Mouse (Mus musculus): ENCODE data around the gene Sobp. TPM values are rescaled to one million over a fixed set of nuclear protein-coding genes. Genes with fewer than 3 reads are reported as not detected.

Sobp gene
- polyA plus RNA-seq, 1 experiment from 2014 or later, result 3.4 TPM

- Histone ChIP-seq H3K27ac (ENCODE audit: low read length) (no peak overlapping the region), H3K4me2 (replicated peaks; ENCODE audit: low read depth, low read length) (no peak overlapping the region), H3K27me3 (ENCODE audit: control insufficient read depth, insufficient read depth, low read length) (no peaks in the 10 kb centered on the region), H3K4me3 (ENCODE audit: low read depth, low read length) (no peak overlapping the region), H3K4me1 (ENCODE audit: control insufficient read depth, insufficient read depth, low read length) (no peaks in the 10 kb centered on the region), H3K9ac (replicated peaks; ENCODE audit: low read depth, low read length) (no peak overlapping the region), H3K9me3 (ENCODE audit: control insufficient read depth, low read depth, low read length) (no peaks in the 10 kb centered on the region), H3K36me3 (ENCODE audit: control insufficient read depth, insufficient read depth, low read length) (no peaks in the 10 kb centered on the region)
- ATAC-seq (ENCODE audit: insufficient number of reproducible peaks, insufficient read depth, low FRiP score, low read depth), result no peak
- 74% methylated on average over 3 of the region's 3 CpGs for WGBS
Observed at GRCm38 (mm10) chr10:43116083-43116927, 58.0 kb downstream of the Sobp start.

GRCm38 (mm10) chr10:43112296-43112695 lies 62.0 kb downstream of the Sobp start:
- no peaks in the 10 kb centered on the region for H3K36me3 ChIP-seq (ENCODE audit: control insufficient read depth, insufficient read depth, low read length)
- H3K9me3 ChIP-seq (ENCODE audit: control insufficient read depth, low read depth, low read length), result no peaks in the 10 kb centered on the region
- H3K4me3 ChIP-seq (ENCODE audit: low read depth, low read length), result no peak overlapping the region
- no peaks in the 10 kb centered on the region for H3K27me3 ChIP-seq (ENCODE audit: control insufficient read depth, insufficient read depth, low read length)
- no peak overlapping the region for H3K27ac ChIP-seq (ENCODE audit: low read length)
- 65% methylated on average over 7 of the region's 7 CpGs for WGBS
- no peak overlapping the region for H3K9ac ChIP-seq (replicated peaks; ENCODE audit: low read depth, low read length)
- no peaks in the 10 kb centered on the region for H3K4me1 ChIP-seq (ENCODE audit: control insufficient read depth, insufficient read depth, low read length)
- no peak for ATAC-seq (ENCODE audit: insufficient number of reproducible peaks, insufficient read depth, low FRiP score, low read depth)
- H3K4me2 ChIP-seq (replicated peaks; ENCODE audit: low read depth, low read length), result no peak overlapping the region

DNA sequence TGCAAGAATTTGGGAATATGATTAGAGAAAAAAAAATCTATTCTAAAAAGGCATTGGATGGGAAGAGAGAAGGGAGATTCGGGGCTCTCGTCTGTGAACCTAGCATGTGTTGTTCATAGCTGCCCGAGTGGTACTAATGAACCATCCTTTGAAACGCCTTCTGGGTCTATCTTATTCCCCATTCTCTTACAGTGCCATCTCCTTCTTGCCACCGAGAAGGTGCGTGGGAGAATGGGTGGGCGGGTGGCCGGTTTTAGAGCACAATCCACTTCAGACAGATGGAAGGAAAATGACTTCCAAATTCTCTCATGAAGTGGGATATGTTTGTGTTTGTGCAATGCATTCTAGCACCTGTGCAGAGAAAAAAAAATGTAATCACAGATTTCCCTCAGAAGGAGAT lies 67.7 kb downstream of the Sobp start:
- ATAC-seq (ENCODE audit: insufficient number of reproducible peaks, insufficient read depth, low FRiP score, low read depth), result no peak
- Histone ChIP-seq H3K27me3 (ENCODE audit: control insufficient read depth, insufficient read depth, low read length) (no peaks in the 10 kb centered on the region), H3K9ac (replicated peaks; ENCODE audit: low read depth, low read length) (no peak overlapping the region), H3K9me3 (ENCODE audit: control insufficient read depth, low read depth, low read length) (no peaks in the 10 kb centered on the region), H3K36me3 (ENCODE audit: control insufficient read depth, insufficient read depth, low read length) (no peaks in the 10 kb centered on the region), H3K4me3 (ENCODE audit: low read depth, low read length) (no peak overlapping the region), H3K27ac (ENCODE audit: low read length) (no peak overlapping the region), H3K4me2 (replicated peaks; ENCODE audit: low read depth, low read length) (no peak overlapping the region), H3K4me1 (ENCODE audit: control insufficient read depth, insufficient read depth, low read length) (no peaks in the 10 kb centered on the region)
- WGBS, result 85% methylated on average over 8 of the region's 8 CpGs

- H3K4me2 ChIP-seq (replicated peaks; ENCODE audit: low read depth, low read length), result no peak overlapping the region
- no peak overlapping the region for H3K4me3 ChIP-seq (ENCODE audit: low read depth, low read length)
- ATAC-seq (ENCODE audit: insufficient number of reproducible peaks, insufficient read depth, low FRiP score, low read depth), result no peak
- 50% methylated on average over 7 of the region's 7 CpGs for WGBS
- H3K27ac ChIP-seq (ENCODE audit: low read length), result no peak overlapping the region
- no peaks in the 10 kb centered on the region for H3K4me1 ChIP-seq (ENCODE audit: control insufficient read depth, insufficient read depth, low read length)
- H3K27me3 ChIP-seq (ENCODE audit: control insufficient read depth, insufficient read depth, low read length), result no peaks in the 10 kb centered on the region
- no peak overlapping the region for H3K9ac ChIP-seq (replicated peaks; ENCODE audit: low read depth, low read length)
- no peaks in the 10 kb centered on the region for H3K36me3 ChIP-seq (ENCODE audit: control insufficient read depth, insufficient read depth, low read length)
- no peaks in the 10 kb centered on the region for H3K9me3 ChIP-seq (ENCODE audit: control insufficient read depth, low read depth, low read length)
Observed at GRCm38 (mm10) chr10:43106196-43106595, 68.1 kb downstream of the Sobp start.

DNA sequence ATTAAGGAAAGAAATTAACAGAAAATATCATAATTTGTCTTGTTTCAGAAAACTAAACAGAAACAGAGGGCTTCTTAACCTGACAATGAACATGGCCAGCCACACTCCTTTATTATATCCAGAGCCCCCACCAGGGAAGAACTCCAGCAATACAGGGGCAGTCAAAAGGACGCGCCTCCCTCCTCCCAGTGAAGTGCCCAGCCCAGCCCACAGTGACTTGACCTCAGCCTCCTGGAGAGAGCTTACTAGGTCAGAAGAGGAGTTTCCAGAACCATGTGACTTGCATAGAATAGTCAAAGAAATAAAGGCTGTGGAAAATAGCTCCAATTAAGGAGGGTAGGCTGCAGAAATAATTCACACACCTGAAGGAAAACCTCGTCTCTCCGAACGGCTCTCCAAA lies 73.8 kb downstream of the Sobp start:
- Histone ChIP-seq H3K4me1 (ENCODE audit: control insufficient read depth, insufficient read depth, low read length) (no peaks in the 10 kb centered on the region), H3K4me2 (replicated peaks; ENCODE audit: low read depth, low read length) (no peak overlapping the region), H3K4me3 (ENCODE audit: low read depth, low read length) (no peak overlapping the region), H3K9me3 (ENCODE audit: control insufficient read depth, low read depth, low read length) (no peaks in the 10 kb centered on the region), H3K27ac (ENCODE audit: low read length) (no peak overlapping the region), H3K9ac (replicated peaks; ENCODE audit: low read depth, low read length) (no peak overlapping the region), H3K27me3 (ENCODE audit: control insufficient read depth, insufficient read depth, low read length) (no peaks in the 10 kb centered on the region), H3K36me3 (ENCODE audit: control insufficient read depth, insufficient read depth, low read length) (no peaks in the 10 kb centered on the region)
- 74% methylated on average over 5 of the region's 5 CpGs for WGBS
- ATAC-seq (ENCODE audit: insufficient number of reproducible peaks, insufficient read depth, low FRiP score, low read depth), result no peak

DNA sequence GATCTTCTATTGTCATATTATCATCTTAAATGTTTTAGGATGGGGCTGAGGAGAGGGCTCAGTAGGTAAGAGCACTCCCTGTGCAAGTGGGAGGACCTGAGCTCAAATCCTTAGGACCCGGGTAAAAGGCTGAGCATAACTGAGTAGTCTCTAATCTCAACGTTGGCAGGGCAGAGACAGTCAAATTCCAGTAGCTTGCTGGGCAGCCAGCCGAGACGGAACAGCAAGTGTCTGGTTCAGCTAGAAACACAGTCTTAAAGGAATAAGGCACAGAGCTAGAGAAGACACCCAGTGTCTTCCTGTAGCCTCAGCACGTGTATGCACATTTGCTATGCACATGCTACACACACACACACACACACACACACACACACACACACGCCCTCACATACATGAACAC lies 75.1 kb downstream of the Sobp start:
- Histone ChIP-seq H3K4me1 (ENCODE audit: control insufficient read depth, insufficient read depth, low read length) (no peaks in the 10 kb centered on the region), H3K27ac (ENCODE audit: low read length) (no peak overlapping the region), H3K27me3 (ENCODE audit: control insufficient read depth, insufficient read depth, low read length) (no peaks in the 10 kb centered on the region), H3K4me2 (replicated peaks; ENCODE audit: low read depth, low read length) (no peak overlapping the region), H3K9me3 (ENCODE audit: control insufficient read depth, low read depth, low read length) (no peaks in the 10 kb centered on the region), H3K36me3 (ENCODE audit: control insufficient read depth, insufficient read depth, low read length) (no peaks in the 10 kb centered on the region), H3K4me3 (ENCODE audit: low read depth, low read length) (no peak overlapping the region), H3K9ac (replicated peaks; ENCODE audit: low read depth, low read length) (no peak overlapping the region)
- ATAC-seq (ENCODE audit: insufficient number of reproducible peaks, insufficient read depth, low FRiP score, low read depth), result no peak
- 76% methylated on average over 6 of the region's 6 CpGs for WGBS

DNA sequence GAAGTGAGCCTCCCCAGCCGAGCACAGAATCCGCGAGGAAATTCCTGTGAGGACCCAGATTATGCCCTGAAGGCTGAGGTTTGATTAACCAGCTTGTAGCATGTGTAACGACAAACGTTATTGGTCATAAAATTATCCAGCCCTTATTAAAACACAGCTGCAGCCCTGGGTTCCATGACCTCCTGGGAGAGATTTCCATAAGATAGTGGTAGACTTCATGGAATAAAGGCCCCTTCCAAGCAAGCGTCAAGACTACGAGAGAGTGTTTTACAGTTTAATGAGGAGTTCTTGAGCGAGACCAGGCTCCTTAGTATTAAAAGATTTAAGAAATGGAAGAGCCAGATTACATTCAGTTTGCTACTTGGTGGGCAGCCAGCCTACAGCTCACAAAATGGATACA lies 76.6 kb downstream of the Sobp start:
- no peaks in the 10 kb centered on the region for H3K27me3 ChIP-seq (ENCODE audit: control insufficient read depth, insufficient read depth, low read length)
- H3K4me2 ChIP-seq (replicated peaks; ENCODE audit: low read depth, low read length), result no peak overlapping the region
- no peaks in the 10 kb centered on the region for H3K36me3 ChIP-seq (ENCODE audit: control insufficient read depth, insufficient read depth, low read length)
- H3K9ac ChIP-seq (replicated peaks; ENCODE audit: low read depth, low read length), result no peak overlapping the region
- ATAC-seq (ENCODE audit: insufficient number of reproducible peaks, insufficient read depth, low FRiP score, low read depth), result no peak
- no peak overlapping the region for H3K4me3 ChIP-seq (ENCODE audit: low read depth, low read length)
- no peak overlapping the region for H3K27ac ChIP-seq (ENCODE audit: low read length)
- 72% methylated on average over 8 of the region's 8 CpGs for WGBS
- no peaks in the 10 kb centered on the region for H3K9me3 ChIP-seq (ENCODE audit: control insufficient read depth, low read depth, low read length)
- H3K4me1 ChIP-seq (ENCODE audit: control insufficient read depth, insufficient read depth, low read length), result no peaks in the 10 kb centered on the region

DNA sequence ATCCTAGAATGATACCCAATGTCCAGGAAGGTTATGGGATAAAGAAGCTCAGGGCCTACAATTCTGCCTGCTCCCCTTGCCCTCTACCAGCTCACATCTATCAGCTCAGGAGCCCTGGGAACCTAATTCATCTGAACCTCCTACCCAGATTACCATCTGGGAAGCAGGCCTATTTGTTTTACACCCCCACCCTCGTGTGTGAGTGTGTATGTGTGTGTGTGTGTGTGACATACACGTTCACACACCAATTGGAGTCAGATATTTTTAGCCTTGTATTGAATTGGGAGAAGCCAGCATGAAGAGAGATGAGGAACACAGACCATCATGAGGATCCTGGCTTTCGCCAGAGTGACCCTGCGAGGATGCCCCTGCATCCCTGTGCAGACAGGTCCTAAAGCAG lies 77.7 kb downstream of the Sobp start:
- WGBS, result 74% methylated on average over 4 of the region's 4 CpGs
- no peak overlapping the region for H3K9ac ChIP-seq (replicated peaks; ENCODE audit: low read depth, low read length)
- H3K27me3 ChIP-seq (ENCODE audit: control insufficient read depth, insufficient read depth, low read length), result no peaks in the 10 kb centered on the region
- H3K4me2 ChIP-seq (replicated peaks; ENCODE audit: low read depth, low read length), result no peak overlapping the region
- H3K4me1 ChIP-seq (ENCODE audit: control insufficient read depth, insufficient read depth, low read length), result no peaks in the 10 kb centered on the region
- no peaks in the 10 kb centered on the region for H3K36me3 ChIP-seq (ENCODE audit: control insufficient read depth, insufficient read depth, low read length)
- H3K4me3 ChIP-seq (ENCODE audit: low read depth, low read length), result no peak overlapping the region
- H3K27ac ChIP-seq (ENCODE audit: low read length), result no peak overlapping the region
- H3K9me3 ChIP-seq (ENCODE audit: control insufficient read depth, low read depth, low read length), result no peaks in the 10 kb centered on the region
- ATAC-seq (ENCODE audit: insufficient number of reproducible peaks, insufficient read depth, low FRiP score, low read depth), result no peak

GRCm38 (mm10) chr10:43094537-43094936 lies 79.8 kb downstream of the Sobp start:
- Histone ChIP-seq H3K9ac (replicated peaks; ENCODE audit: low read depth, low read length) (no peak overlapping the region), H3K9me3 (ENCODE audit: control insufficient read depth, low read depth, low read length) (no peaks in the 10 kb centered on the region), H3K4me2 (replicated peaks; ENCODE audit: low read depth, low read length) (no peak overlapping the region), H3K36me3 (ENCODE audit: control insufficient read depth, insufficient read depth, low read length) (no peaks in the 10 kb centered on the region), H3K27ac (ENCODE audit: low read length) (no peak overlapping the region), H3K4me3 (ENCODE audit: low read depth, low read length) (no peak overlapping the region), H3K27me3 (ENCODE audit: control insufficient read depth, insufficient read depth, low read length) (no peaks in the 10 kb centered on the region), H3K4me1 (ENCODE audit: control insufficient read depth, insufficient read depth, low read length) (no peaks in the 10 kb centered on the region)
- no peak for ATAC-seq (ENCODE audit: insufficient number of reproducible peaks, insufficient read depth, low FRiP score, low read depth)
- WGBS, result 49% methylated on average over 5 of the region's 5 CpGs
